Mouse (Mus musculus): ENCODE results near the gene Gm10643. TPM values are rescaled to one million over a fixed set of nuclear protein-coding genes. Genes with fewer than 3 reads are reported as not detected.

Gm10643 gene
- polyA plus RNA-seq (2015; fragmentation: Nextera tagmentation; extraction: Ambion mirVana): 1.0 and 1.1 TPM in 2 replicates

DNA sequence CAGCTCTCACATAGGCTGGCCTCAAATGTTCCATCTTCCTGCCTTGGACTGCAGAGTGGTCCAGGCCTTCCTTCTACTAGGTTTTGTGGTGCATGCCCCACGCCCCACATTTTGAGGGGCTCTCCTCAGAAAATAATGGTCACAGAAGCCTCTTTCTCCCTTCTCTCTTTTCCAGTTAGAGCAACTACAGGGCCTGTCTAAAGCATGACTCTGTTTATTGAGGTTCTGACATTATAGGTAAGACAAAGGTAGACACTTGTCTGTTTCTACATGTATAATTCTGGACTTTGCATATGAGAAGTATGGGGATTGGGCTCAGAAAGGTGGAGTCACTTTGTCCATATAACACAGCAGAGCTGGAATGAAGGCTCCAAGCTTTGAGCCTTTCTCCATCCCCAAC is at the start of gene Gm10643:
Gm10643 (minus strand) TSS at position 101 of the 400 bp plus-strand sequence.
- Histone ChIP-seq H3K27me3 (replicated peaks; ENCODE audit: control insufficient read depth, insufficient read depth, low read length) (no peaks in the 10 kb centered on the region), H3K27ac (ENCODE audit: low read depth, low read length) (peak within 1 kb of the TSS; percentile 86), H3K36me3 (ENCODE audit: control insufficient read depth, insufficient read depth) (no peaks in the 10 kb centered on the region), H3K4me3 (ENCODE audit: low read depth, low read length) (peak within 1 kb of the TSS; percentile 87), H3K9ac (ENCODE audit: low read depth, low read length) (peak within 1 kb of the TSS; percentile 64), H3K4me2 (replicated peaks; ENCODE audit: low read depth) (peak within 1 kb of the TSS; percentile 79), H3K4me1 (replicated peaks; ENCODE audit: control insufficient read depth, insufficient read depth, low read length) (no peaks in the 10 kb centered on the region; the same call in none of the 2 replicates), H3K9me3 (ENCODE audit: control insufficient read depth) (no peaks in the 10 kb centered on the region)
- WGBS: 89% methylated on average over 1 of the region's 1 CpGs
- TF ChIP-seq CTCF (IDR thresholded peaks at IDR 0.05; ENCODE audit: low read depth): no peak
- no peak for ATAC-seq

DNA sequence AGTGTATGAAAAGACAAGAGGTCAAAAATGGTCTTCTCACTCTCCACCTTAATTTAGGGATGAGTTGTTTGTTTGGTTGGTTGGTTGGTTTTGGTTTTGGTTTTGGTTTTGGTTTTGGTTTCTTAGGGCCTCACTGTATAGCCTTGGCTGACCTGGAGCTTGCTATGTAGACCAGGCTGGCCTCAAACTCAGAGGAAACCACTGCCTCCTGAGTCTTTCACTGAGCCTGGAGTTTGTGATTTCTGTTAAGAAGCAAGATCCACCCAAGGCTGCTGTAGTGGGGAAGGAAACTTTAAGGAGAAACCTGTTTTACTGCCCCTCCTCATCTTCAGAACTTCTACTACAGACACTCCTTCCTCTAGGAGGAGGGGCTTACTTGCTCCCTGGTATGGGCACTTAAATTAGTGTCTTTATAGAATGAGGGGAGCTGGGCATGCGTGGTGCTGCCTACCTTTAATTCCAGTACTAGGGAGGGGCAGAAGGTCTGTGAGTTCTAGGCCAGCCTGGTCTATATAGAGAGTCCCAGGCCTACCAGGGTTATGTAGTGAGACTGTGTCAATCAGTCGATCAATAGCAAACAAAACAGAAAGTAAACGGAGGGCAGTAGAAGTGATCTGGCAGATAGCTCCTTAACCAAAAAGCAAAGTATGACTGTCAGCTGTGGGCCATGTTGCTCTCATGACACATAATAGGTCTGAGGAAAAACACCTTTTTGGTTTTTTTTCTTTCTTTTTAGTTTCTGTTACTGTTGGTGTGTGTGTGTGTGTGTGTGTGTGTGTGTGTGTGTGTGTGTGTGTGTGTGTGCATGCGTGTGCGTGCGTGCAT is 41.5 kb upstream of the Gm10643 start:
- ATAC-seq: no peak
- H3K27me3 ChIP-seq (replicated peaks; ENCODE audit: control insufficient read depth, insufficient read depth, low read length): no peaks in the 10 kb centered on the region
- H3K4me1 ChIP-seq (replicated peaks; ENCODE audit: control insufficient read depth, insufficient read depth, low read length): peaks cover 11% of the 10 kb centered on the region; the same call in 1 of the 2 replicates
- no peaks in the 10 kb centered on the region for H3K9me3 ChIP-seq (ENCODE audit: control insufficient read depth)
- H3K9ac ChIP-seq (ENCODE audit: low read depth, low read length): no peak overlapping the region
- 77% methylated on average over 6 of the region's 6 CpGs for WGBS
- H3K4me3 ChIP-seq (ENCODE audit: low read depth, low read length): no peak overlapping the region
- no peak for TF ChIP-seq CTCF (IDR thresholded peaks at IDR 0.05; ENCODE audit: low read depth)
- H3K4me2 ChIP-seq (replicated peaks; ENCODE audit: low read depth): no peak overlapping the region
- no peaks in the 10 kb centered on the region for H3K36me3 ChIP-seq (ENCODE audit: control insufficient read depth, insufficient read depth)
- no peak overlapping the region for H3K27ac ChIP-seq (ENCODE audit: low read depth, low read length)

DNA sequence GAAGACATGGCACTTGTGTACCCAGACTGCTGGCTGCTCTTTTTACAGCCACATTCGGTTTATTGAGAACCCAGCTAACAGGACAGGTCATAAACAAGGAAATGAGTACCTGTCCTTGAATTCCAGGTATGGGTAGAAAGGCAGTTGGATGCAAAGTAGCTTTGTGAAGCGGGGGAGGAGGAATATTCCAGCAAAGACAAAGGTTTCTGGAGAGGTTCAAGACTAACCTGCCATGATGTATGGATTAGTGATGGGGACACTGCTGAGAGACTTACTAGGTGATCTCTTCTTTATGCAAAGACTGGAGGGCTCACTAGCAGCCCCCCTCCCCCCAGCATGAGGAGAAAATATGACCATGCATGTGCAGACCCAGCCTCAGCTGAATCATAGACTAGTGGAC is 40.7 kb upstream of the Gm10643 start:
- no peaks in the 10 kb centered on the region for H3K9me3 ChIP-seq (ENCODE audit: control insufficient read depth)
- no peaks in the 10 kb centered on the region for H3K27me3 ChIP-seq (replicated peaks; ENCODE audit: control insufficient read depth, insufficient read depth, low read length)
- no peak overlapping the region for H3K4me2 ChIP-seq (replicated peaks; ENCODE audit: low read depth)
- TF ChIP-seq CTCF (IDR thresholded peaks at IDR 0.05; ENCODE audit: low read depth): no peak
- no peaks in the 10 kb centered on the region; the same call in 1 of the 2 replicates for H3K36me3 ChIP-seq (ENCODE audit: control insufficient read depth, insufficient read depth)
- H3K4me1 ChIP-seq (replicated peaks; ENCODE audit: control insufficient read depth, insufficient read depth, low read length): peaks cover 11% of the 10 kb centered on the region; the same call in 1 of the 2 replicates
- 56% methylated on average over 2 of the region's 2 CpGs for WGBS
- ATAC-seq: no peak
- no peak overlapping the region for H3K27ac ChIP-seq (ENCODE audit: low read depth, low read length)
- H3K9ac ChIP-seq (ENCODE audit: low read depth, low read length): no peak overlapping the region
- H3K4me3 ChIP-seq (ENCODE audit: low read depth, low read length): no peak overlapping the region

GRCm38 (mm10) chr8:84104697-84105609 is 40.0 kb upstream of the Gm10643 start, which contains the start of gene Dcaf15:
Gene Dcaf15 (minus strand): TSS chr8:84104768.
- Histone ChIP-seq H3K4me1 (replicated peaks; ENCODE audit: control insufficient read depth, insufficient read depth, low read length) (peaks cover 11% of the 10 kb centered on the region; the same call in 1 of the 2 replicates), H3K9ac (ENCODE audit: low read depth, low read length) (peak within 1 kb of the TSS; percentile 78), H3K27ac (ENCODE audit: low read depth, low read length) (peak within 1 kb of the TSS; percentile 86), H3K27me3 (replicated peaks; ENCODE audit: control insufficient read depth, insufficient read depth, low read length) (no peaks in the 10 kb centered on the region), H3K9me3 (ENCODE audit: control insufficient read depth) (no peaks in the 10 kb centered on the region), H3K4me3 (ENCODE audit: low read depth, low read length) (peak within 1 kb of the TSS; percentile 79), H3K36me3 (ENCODE audit: control insufficient read depth, insufficient read depth) (peaks cover 1% of the 10 kb centered on the region; the same call in 1 of the 2 replicates), H3K4me2 (replicated peaks; ENCODE audit: low read depth) (peak within 1 kb of the TSS; percentile 68)
- 0 out of 2 replicates have a peak, but pooled peaks have one; percentile 4 for TF ChIP-seq CTCF (IDR thresholded peaks at IDR 0.05; ENCODE audit: low read depth)
- 8% methylated on average over 42 of the region's 42 CpGs for WGBS
- ATAC-seq: peak; percentile 94

DNA sequence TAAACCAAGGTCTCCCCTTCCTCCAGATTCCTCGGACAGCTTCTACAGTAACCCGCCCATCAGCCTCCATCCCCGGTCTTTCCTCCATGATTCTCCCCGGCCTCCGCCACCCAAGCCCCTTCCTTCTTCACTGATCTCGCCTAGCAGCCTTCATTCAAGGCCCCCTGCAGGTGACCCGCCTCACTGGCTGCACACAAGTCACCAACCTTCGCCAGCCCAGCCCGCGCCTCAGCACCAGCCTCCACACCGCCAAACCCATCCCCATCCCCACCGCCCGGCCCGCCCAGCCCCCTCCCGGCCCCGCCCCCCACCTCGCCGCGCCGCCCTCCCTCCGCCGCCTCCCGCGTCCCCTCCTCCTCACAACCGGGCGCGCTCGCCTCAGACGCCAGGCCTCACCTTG is 39.3 kb upstream of the Gm10643 start:
- Histone ChIP-seq H3K4me2 (replicated peaks; ENCODE audit: low read depth) (peak overlapping the region; percentile 68), H3K36me3 (ENCODE audit: control insufficient read depth, insufficient read depth) (peaks cover 9% of the 10 kb centered on the region), H3K9me3 (ENCODE audit: control insufficient read depth) (no peaks in the 10 kb centered on the region), H3K27ac (ENCODE audit: low read depth, low read length) (peak overlapping the region; percentile 86), H3K9ac (ENCODE audit: low read depth, low read length) (peak overlapping the region; percentile 78), H3K27me3 (replicated peaks; ENCODE audit: control insufficient read depth, insufficient read depth, low read length) (no peaks in the 10 kb centered on the region), H3K4me1 (replicated peaks; ENCODE audit: control insufficient read depth, insufficient read depth, low read length) (peaks cover 11% of the 10 kb centered on the region; the same call in 1 of the 2 replicates), H3K4me3 (ENCODE audit: low read depth, low read length) (peak overlapping the region; percentile 79)
- peak; percentile 44 for ATAC-seq
- TF ChIP-seq CTCF (IDR thresholded peaks at IDR 0.05; ENCODE audit: low read depth): peak; percentile 54
- 2% methylated on average over 28 of the region's 29 CpGs for WGBS
